Mouse (Mus musculus): Measurements from ENCODE around the gene Clk1.
"Not testable (repeated sequence)": the region's sequence is repeated elsewhere in the genome, so short reads cannot be mapped to it uniquely, and the experiment has no call there.

Clk1 gene

DNA sequence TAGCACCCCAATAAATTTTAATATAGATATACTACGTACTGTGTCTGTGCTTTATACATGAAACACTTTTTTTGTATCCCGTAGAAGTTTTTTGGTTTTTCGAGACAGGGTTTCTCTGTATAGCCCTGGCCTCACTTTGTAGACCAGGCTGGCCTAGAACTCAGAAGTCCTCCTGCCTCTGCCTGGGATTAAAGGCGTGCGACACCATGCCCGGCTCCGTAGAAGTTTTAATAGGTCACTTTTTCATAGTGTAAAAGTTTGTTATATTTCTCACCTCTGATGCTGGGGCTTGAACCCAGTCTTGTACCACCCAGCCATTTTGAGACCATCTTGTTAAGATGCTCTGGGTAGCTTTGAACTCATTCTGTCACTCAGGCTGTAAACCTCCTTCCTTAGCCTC lies 16.5 kb downstream of the Clk1 start:
- no peak for DNase-seq (ENCODE audit: low spot score in 2 of 2)

DNA sequence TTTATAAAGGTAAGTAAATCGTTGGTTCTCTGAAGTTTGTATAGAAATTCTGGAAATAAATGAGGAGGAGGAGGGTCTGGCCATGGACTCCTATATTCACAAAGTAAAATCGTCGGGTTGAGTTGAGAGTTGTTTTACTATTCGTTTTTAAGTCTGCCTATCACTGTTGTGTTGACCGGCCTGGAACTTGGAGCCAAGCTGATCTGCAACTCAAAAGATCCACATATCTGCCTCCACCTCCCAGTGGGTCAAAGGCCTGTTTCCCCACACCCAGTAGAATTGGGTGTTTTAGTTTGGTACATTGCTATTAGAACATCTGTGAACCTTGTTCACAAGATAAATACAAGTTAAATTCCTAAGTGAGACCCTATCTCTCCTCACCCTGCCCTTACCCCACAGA lies 20.1 kb downstream of the Clk1 start:
- no peak for DNase-seq (ENCODE audit: low spot score in 2 of 2)

DNA sequence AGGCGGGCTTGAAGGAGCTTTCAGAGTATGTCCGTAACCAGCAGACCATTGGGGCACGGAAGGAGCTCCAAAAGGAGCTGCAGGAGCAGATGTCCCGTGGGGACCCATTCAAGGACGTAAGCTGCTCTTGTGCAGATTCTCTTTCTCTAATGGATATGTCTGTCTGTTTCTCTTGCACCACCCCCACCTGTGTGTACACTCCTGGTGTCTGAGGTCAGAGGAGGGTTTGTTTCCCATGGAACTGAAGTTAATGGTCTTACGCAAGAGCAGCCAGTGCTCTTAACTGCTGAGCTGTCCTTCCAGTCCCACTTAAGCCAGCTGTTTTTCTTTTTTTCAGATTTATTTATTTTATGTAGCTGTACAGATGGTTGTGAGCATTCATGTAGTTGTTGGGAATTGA lies 22.5 kb downstream of the Clk1 start:
- DNase-seq (ENCODE audit: low spot score in 2 of 2): no peak

- DNase-seq (ENCODE audit: low spot score in 2 of 2): no peak
These were observed 26.1 kb downstream of the Clk1 start for GRCm38 (mm10) chr1:58397731-58398130.

GRCm38 (mm10) chr1:58396179-58396578 lies 27.7 kb downstream of the Clk1 start:
- DNase-seq (ENCODE audit: low spot score in 2 of 2): no peak

GRCm38 (mm10) chr1:58395341-58395740 lies 28.5 kb downstream of the Clk1 start:
- no peak for DNase-seq (ENCODE audit: low spot score in 2 of 2)

DNA sequence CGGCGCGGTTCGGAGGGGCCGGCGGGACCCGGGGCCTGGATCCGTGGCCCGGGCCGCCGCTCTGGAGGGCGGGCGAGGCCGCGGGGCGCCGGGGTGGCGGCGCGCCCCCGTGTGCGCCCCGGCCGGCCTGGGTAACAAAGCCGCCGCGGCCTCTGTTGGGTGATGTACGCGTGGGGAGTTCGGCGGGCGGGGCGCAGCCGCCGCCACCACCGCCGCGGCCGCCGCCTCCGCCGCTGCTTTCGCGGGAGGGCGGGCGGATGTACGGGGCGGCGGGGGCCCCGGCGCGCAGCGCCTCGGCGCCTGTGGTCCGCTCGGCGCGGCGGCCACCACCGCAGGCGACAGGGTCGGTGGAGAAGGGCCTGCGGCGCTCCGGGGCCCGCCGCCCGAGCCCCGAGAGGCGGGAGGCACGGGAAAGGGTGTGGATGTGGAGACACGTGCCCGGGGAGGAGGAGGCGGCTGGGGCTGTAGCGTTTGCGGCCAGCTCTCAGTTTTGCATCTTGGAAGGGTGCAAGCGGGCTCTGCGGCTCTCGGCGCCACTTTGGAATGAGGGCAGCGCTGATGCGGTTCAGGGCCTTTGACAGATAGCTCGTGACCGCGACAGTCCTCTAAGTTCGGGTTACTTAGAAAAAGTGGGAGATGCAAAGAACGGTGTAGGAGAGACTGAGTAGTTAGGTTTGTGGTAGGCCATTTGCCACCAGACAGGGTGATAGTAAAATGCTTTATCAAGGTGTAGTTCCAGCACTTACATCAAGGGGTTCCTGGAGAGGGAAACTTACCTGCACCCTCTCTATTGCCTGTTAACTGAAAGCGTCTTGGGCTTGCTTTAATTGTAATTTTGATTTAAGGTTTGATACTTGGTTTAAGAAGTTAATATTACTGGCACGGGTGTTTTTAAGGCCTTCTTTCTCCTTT lies 30.3 kb downstream of the Clk1 start:
- DNase-seq (ENCODE audit: low spot score in 2 of 2): peak in 1 of 2 experiments; percentile 32

- DNase-seq (ENCODE audit: low spot score in 2 of 2): peak; percentile 84 to 85
These were observed 31.1 kb downstream of the Clk1 start, which contains the start of gene Bzw1 for GRCm38 (mm10) chr1:58392652-58393283. Bzw1 (plus strand) TSS chr1:58392898.

GRCm38 (mm10) chr1:58392268-58392651 lies 31.6 kb downstream of the Clk1 start:
- DNase-seq (ENCODE audit: low spot score in 2 of 2): peak in 1 of 2 experiments; percentile 17

GRCm38 (mm10) chr1:58391421-58392267 lies 32.2 kb downstream of the Clk1 start:
- DNase-seq (ENCODE audit: low spot score in 2 of 2): no peak

- DNase-seq (ENCODE audit: low spot score in 2 of 2): no peak
These were observed 41.1 kb downstream of the Clk1 start for GRCm38 (mm10) chr1:58382586-58383281.

DNA sequence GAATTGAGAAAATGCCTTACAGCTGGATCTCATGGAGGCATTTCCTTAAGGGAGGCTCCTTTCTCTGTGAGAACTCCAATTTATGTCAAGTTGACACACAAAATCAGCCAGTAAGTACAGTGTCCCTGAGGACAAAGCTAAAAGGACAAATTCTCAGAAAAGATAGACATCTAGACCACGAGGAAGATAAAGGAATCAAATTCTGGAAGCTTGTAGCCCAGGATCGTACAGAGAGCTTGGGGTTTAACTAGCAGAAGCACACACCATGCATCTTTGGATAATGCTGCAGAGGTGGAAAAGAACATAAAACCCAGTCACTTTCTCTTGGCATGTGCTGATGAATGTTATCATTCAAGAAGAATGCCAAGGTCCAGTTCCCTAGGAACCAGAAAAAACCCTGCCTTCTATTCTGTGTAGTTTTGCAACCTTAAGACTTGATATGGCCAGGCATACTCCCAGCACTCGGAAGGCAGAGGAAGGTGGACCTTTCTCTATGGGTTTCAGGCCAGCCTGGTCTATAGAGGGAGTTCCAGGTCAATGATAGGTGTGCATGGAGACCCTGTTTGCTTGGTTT lies 48.2 kb downstream of the Clk1 start:
- no peak for DNase-seq (ENCODE audit: low spot score in 2 of 2)

- DNase-seq (ENCODE audit: low spot score in 2 of 2): not testable (repeated sequence)
These were observed 49.6 kb downstream of the Clk1 start for GRCm38 (mm10) chr1:58374266-58374665.

DNA sequence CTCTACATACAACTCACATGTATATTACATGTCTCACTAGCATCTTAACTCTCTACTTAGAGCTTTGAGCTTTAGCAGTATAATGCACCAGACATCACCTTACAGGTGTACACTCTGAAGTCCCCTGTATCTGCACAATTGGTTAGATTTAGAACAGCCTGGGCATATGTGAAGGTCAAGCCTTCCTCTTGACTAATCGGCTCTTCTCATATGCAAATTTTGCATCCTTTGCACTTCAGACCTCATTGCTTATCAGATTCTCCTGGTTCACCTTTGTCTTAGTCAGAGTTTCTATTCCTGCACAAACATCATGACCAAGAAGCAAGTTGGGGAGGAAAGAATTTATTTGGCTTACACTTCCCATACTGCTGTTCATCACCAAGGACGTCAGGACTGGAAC lies 54.1 kb downstream of the Clk1 start:
- DNase-seq (ENCODE audit: low spot score in 2 of 2): no peak

DNA sequence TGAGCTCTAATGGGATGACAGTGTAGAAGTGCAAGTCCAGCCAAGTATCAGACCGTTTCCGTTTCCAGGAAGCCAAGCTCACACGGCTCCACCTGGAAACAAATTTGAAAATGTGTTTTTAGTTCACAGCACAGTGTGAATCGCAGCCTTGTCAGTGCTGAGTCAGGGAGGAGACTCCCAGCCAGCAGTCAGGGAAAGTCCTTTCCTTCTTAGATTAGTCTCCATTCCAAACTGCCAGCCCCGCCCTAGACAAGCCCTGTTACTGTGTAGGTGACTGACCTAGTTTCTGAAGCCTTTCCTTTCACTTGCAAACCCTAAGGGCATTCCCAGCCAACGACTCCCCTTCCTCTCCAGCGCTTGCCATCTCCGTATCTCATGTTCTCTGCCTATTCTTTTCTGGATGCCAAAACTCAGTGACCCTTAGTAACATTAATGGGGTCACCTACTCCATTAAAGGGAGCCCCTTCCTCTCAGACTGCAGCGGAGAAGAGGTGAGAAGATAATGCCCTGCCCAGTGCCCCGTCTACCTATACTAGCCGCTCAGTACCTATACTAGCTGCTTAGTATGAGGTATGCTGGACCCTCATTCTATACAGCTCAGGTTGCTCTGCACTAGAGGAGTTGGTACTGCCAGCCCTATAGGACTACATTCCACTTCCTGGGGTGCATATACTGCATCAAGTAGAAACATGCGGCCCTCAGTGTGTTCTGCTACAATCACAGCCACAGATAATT lies 57.0 kb downstream of the Clk1 start:
- DNase-seq (ENCODE audit: low spot score in 2 of 2): no peak

DNA sequence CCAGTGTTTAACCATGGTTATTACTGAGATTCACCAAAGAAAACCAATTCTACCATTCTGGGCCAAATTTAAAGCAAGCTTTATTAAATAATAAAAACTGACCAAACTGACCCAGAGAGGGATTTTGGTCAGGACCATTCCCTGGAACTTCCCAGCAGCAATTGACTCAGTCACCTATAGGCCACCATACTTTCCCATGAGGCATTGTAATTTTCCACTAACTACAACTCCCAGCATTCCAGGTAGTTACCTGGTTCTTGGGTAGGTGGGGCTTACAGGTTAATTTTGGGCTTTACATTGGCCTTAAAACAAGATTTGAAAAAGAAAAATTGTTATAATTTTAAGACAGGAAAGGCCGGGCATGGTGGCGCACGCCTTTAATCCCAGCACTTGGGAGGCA lies 58.0 kb downstream of the Clk1 start:
- no peak for DNase-seq (ENCODE audit: low spot score in 2 of 2)

DNA sequence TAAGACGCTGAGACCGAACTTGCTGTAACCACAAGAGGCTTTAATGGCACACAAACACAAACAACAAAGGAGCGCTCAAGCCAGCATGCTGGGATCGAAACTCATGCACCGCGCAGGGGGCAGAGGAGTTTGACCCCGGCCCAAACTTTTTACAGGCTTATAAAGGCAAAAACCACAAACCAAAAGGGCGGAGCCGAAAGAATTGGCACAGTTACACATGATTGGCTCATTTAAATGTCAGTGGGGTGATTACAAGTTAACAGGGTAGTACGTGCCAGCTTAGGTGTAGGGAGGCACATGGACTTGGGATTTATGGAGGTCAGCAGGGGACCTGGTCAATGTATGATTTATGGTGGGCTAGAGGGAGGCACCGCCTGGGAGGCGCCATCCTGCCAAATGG lies 59.3 kb downstream of the Clk1 start:
- DNase-seq (ENCODE audit: low spot score in 2 of 2): no peak

GRCm38 (mm10) chr1:58362296-58362695 lies 61.6 kb downstream of the Clk1 start:
- DNase-seq (ENCODE audit: low spot score in 2 of 2): no peak
